Mouse (Mus musculus) liver, postnatal 0 days (tissue): Measurements from ENCODE around the gene Slc25a44. TPM values are rescaled to one million over a fixed set of nuclear protein-coding genes. Genes with fewer than 3 reads are reported as not detected.

Experiments used
- ATAC-seq: fragments of 200-750 bp; cut with Nextera tagmentation; 2 replicates; pipeline ENCODE4 v1.8.0; 2017; ENCODE audit warnings: mild to moderate bottlenecking, moderate library complexity
- DNase-seq: peaks from one replicate; pipeline ENCODE4 v3.0.0-alpha.2; 2016
- H3K27ac ChIP-seq: fragments of 300-500 bp; sonication (generic); 2 replicates; pipeline ENCODE4 v1.5.1; 2014; ENCODE audit warnings: antibody characterized with exemption, moderate library complexity, mild to moderate bottlenecking, low read depth
- H3K27me3 ChIP-seq: fragments of 300-500 bp; sonication (generic); 2 replicates; pipeline ENCODE4 v1.6.1; 2014; ENCODE audit warnings: low read length, control low read depth, mixed read lengths; ENCODE audit not compliant: insufficient read depth
- H3K36me3 ChIP-seq: fragments of 300-500 bp; sonication (generic); replicated peaks from 2 replicates; pipeline ENCODE4 v1.6.1; 2014; ENCODE audit warnings: mild to moderate bottlenecking, control low read depth, low read length, moderate library complexity, mixed read lengths; ENCODE audit not compliant: insufficient read depth
- H3K4me1 ChIP-seq: fragments of 300-500 bp; sonication (generic); 2 replicates; pipeline ENCODE4 v1.6.1; 2014; ENCODE audit warnings: antibody characterized with exemption, mild to moderate bottlenecking, control low read depth; ENCODE audit not compliant: insufficient read depth
- H3K4me2 ChIP-seq: fragments of 300-500 bp; sonication (generic); 2 replicates; pipeline ENCODE4 v1.6.1; 2014; ENCODE audit warnings: low read depth, mild to moderate bottlenecking, low read length, moderate library complexity, mixed read lengths
- H3K4me3 ChIP-seq: fragments of 300-500 bp; sonication (generic); 2 replicates; pipeline ENCODE4 v1.5.1; 2014; ENCODE audit warnings: low read depth, low read length
- H3K9ac ChIP-seq: fragments of 300-500 bp; sonication (generic); replicated peaks from 2 replicates; pipeline ENCODE4 v1.6.1; 2014; ENCODE audit warnings: mild to moderate bottlenecking, moderate library complexity
- H3K9me3 ChIP-seq: fragments of 300-500 bp; sonication (generic); 2 replicates; pipeline ENCODE4 v1.6.1; 2016; ENCODE audit warnings: mild to moderate bottlenecking, control low read depth, low read length, mixed read lengths
- CTCF ChIP-seq: sonication (generic); IDR thresholded peaks from 2 replicates; pipeline ENCODE4 v1.5.1; 2016; ENCODE audit warnings: antibody characterized with exemption, low read depth
- EP300 ChIP-seq: IDR thresholded peaks from 2 replicates; pipeline ENCODE4 v1.6.1; 2016; ENCODE audit warnings: antibody characterized with exemption, low read depth, mild to moderate bottlenecking
- WGBS: fragments of 180-500 bp; shearing (Covaris S2); extraction: QIAGEN DNeasy Blood & Tissue Kit; methylation state at CpG from one replicate; pipeline ENCODE4 v1.1.7; 2014; ENCODE audit not compliant: insufficient replicate concordance; 5-methylcytosine and 5-hydroxymethylcytosine counted together
- polyA plus RNA-seq: library from polyadenylated mRNA; unstranded; fragments of >200 nt; fragmentation: Nextera tagmentation; extraction: Ambion mirVana; gene quantifications from 2 replicates; pipeline ENCODE4 v1.2.1, GENCODE M21; 2015

Gene Slc25a44
- 9.0 and 9.2 TPM in 2 replicates for polyA plus RNA-seq

GRCm38 (mm10) chr3:88424605-88425329 lies at the start of gene Slc25a44:
Slc25a44 (minus strand) TSS chr3:88425139.
- Histone ChIP-seq H3K36me3 (peaks cover 15% of the 10 kb centered on the region), H3K9me3 (no peaks in the 10 kb centered on the region), H3K4me2 (peak within 1 kb of the TSS; percentile 84), H3K27me3 (no peaks in the 10 kb centered on the region), H3K9ac (peak within 1 kb of the TSS; percentile 66), H3K4me1 (peaks cover 40% of the 10 kb centered on the region), H3K4me3 (peak within 1 kb of the TSS; percentile 70), H3K27ac (peak within 1 kb of the TSS; percentile 69)
- ATAC-seq: peak; percentile 93
- TF ChIP-seq CTCF: no peak
- 0 out of 2 replicates have a peak, but pooled peaks have one; percentile 36 for TF ChIP-seq EP300
- DNase-seq: peak; percentile 94
- WGBS: under 1% methylated on average over 35 of the region's 35 CpGs

- Histone ChIP-seq H3K4me3 (no peak overlapping the region), H3K36me3 (no peaks in the 10 kb centered on the region), H3K4me1 (no peaks in the 10 kb centered on the region), H3K9me3 (no peaks in the 10 kb centered on the region), H3K4me2 (no peak overlapping the region), H3K27me3 (no peaks in the 10 kb centered on the region), H3K27ac (no peak overlapping the region), H3K9ac (no peak overlapping the region)
- ATAC-seq: no peak
- DNase-seq: no peak
- 64% methylated on average over 1 of the region's 1 CpGs for WGBS
- TF ChIP-seq CTCF (no peak), EP300 (no peak)
Observed at GRCm38 (mm10) chr3:88473571-88473970, 48.6 kb upstream of the Slc25a44 start.

- Histone ChIP-seq H3K36me3 (no peaks in the 10 kb centered on the region), H3K4me3 (no peak overlapping the region), H3K4me1 (no peaks in the 10 kb centered on the region), H3K27me3 (no peaks in the 10 kb centered on the region), H3K27ac (no peak overlapping the region), H3K9me3 (no peaks in the 10 kb centered on the region), H3K9ac (no peak overlapping the region), H3K4me2 (no peak overlapping the region)
- TF ChIP-seq EP300: no peak
- no peak for TF ChIP-seq CTCF
- no peak for ATAC-seq
- DNase-seq: no peak
- WGBS: 48% methylated on average over 5 of the region's 5 CpGs
Observed at GRCm38 (mm10) chr3:88473020-88473419, 48.1 kb upstream of the Slc25a44 start.

GRCm38 (mm10) chr3:88470943-88471479 lies 46.1 kb upstream of the Slc25a44 start:
- TF ChIP-seq EP300: no peak
- TF ChIP-seq CTCF: no peak
- Histone ChIP-seq H3K27ac (peak overlapping the region; percentile 18), H3K4me1 (no peaks in the 10 kb centered on the region), H3K4me3 (no peak overlapping the region), H3K27me3 (no peaks in the 10 kb centered on the region), H3K9me3 (no peaks in the 10 kb centered on the region), H3K36me3 (no peaks in the 10 kb centered on the region), H3K9ac (no peak overlapping the region), H3K4me2 (no peak overlapping the region)
- ATAC-seq (peak; percentile 67), DNase-seq (no peak)
- 50% methylated on average over 10 of the region's 10 CpGs for WGBS

- 84% methylated on average over 2 of the region's 2 CpGs for WGBS
- Histone ChIP-seq H3K9ac (no peak overlapping the region), H3K4me1 (no peaks in the 10 kb centered on the region), H3K27ac (no peak overlapping the region), H3K36me3 (no peaks in the 10 kb centered on the region), H3K4me2 (no peak overlapping the region), H3K27me3 (no peaks in the 10 kb centered on the region), H3K9me3 (no peaks in the 10 kb centered on the region), H3K4me3 (no peak overlapping the region)
- ATAC-seq: no peak
- DNase-seq: no peak
- TF ChIP-seq CTCF (no peak), EP300 (no peak)
Observed at GRCm38 (mm10) chr3:88469466-88469865, 44.5 kb upstream of the Slc25a44 start.

- TF ChIP-seq EP300 (no peak), CTCF (peak; percentile 96)
- Histone ChIP-seq H3K27ac (no peak overlapping the region), H3K4me1 (no peaks in the 10 kb centered on the region), H3K9ac (no peak overlapping the region), H3K4me3 (no peak overlapping the region), H3K36me3 (no peaks in the 10 kb centered on the region), H3K9me3 (no peaks in the 10 kb centered on the region), H3K27me3 (no peaks in the 10 kb centered on the region), H3K4me2 (no peak overlapping the region)
- peak; percentile 93 for DNase-seq
- 27% methylated on average over 16 of the region's 16 CpGs for WGBS
- peak; percentile 83 for ATAC-seq
Observed at GRCm38 (mm10) chr3:88467116-88467824, 42.3 kb upstream of the Slc25a44 start.
